24 mouse cellular contexts compared by ENCODE assay signal in the genomic region with DNA sequence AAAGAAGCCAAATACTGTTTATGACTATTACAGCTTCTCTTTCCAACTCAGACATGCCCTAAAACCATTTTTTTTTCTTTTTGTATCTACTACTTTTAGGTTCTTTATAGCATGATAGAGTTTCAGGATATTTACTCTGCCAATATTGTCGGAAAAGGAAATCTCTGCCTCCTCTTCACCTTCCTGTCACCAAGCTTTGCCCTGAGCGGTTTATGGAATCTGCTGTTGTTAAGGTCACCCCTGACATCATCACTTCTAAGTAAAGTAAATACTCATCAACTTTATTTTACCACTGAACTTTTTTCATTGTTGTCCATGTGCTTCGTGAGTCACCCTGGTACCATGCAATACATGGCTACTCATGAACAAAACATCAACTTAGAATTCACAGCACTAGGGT.
DNase-seq lines count a peak whose midpoint lies in the region; ATAC-seq and TF ChIP-seq lines count a peak whose summit lies in the region.
"Had no signal": no experiment of that assay in that cellular context is flagged by ENCODE, and none has a peak within 500 bp of the region (broad histone marks: within the 10 kb centered on the region; RNA-seq: fewer than 3 reads in every experiment).

No protein-coding gene starts in this region.

- peak overlapping the region; percentile 8; the same call in 1 of the 2 replicates for H3K27ac ChIP-seq in heart, adult 2 months
- no peak overlapping the region for H3K27ac ChIP-seq in heart, embryonic 10.5 days
- H3K27ac ChIP-seq in kidney, embryonic 14.5 days (ENCODE audit: low read depth, low read length) = no peak overlapping the region
- H3K27ac ChIP-seq in lung, embryonic 16.5 days (ENCODE audit: low read length) = no peak overlapping the region
- H3K27ac ChIP-seq: embryonic facial prominence, embryonic 12.5 days; forebrain, embryonic 12.5 days; hindbrain, postnatal 0 days; limb, embryonic 13.5 days; lung, embryonic 15.5 days; midbrain, embryonic 12.5 days; neural tube, embryonic 15.5 days; stomach, embryonic 15.5 days had no signal

- H3K27me3 ChIP-seq in heart, adult 2 months (ENCODE audit: control insufficient read depth, insufficient read depth, low read length) = no peaks in the 10 kb centered on the region
- H3K27me3 ChIP-seq in heart, embryonic 10.5 days (ENCODE audit: insufficient read depth, poor library complexity, severe bottlenecking) = no peaks in the 10 kb centered on the region
- no peaks in the 10 kb centered on the region for H3K27me3 ChIP-seq in kidney, embryonic 14.5 days (ENCODE audit: control insufficient read depth, insufficient read depth, low read length)
- no peaks in the 10 kb centered on the region for H3K27me3 ChIP-seq in lung, embryonic 16.5 days (ENCODE audit: control insufficient read depth, insufficient read depth, low read depth, low read length)
- H3K27me3 ChIP-seq in Patski = no peaks in the 10 kb centered on the region
- H3K27me3 ChIP-seq: embryonic facial prominence, embryonic 12.5 days; forebrain, embryonic 12.5 days; limb, embryonic 13.5 days; lung, embryonic 15.5 days; midbrain, embryonic 12.5 days; neural tube, embryonic 15.5 days; stomach, embryonic 15.5 days had no signal

- TF ChIP-seq EP300 in heart, adult 2 months (IDR thresholded peaks at IDR 0.05; ENCODE audit: insufficient read depth, low read depth, low read length) = no peak

- peaks cover 1% of the 10 kb centered on the region for H3K4me1 ChIP-seq in heart, adult 2 months (ENCODE audit: control insufficient read depth, insufficient read depth, low read length)
- no peaks in the 10 kb centered on the region for H3K4me1 ChIP-seq in heart, embryonic 10.5 days
- H3K4me1 ChIP-seq in kidney, embryonic 14.5 days (ENCODE audit: control insufficient read depth, insufficient read depth, low read length) = no peaks in the 10 kb centered on the region
- no peaks in the 10 kb centered on the region for H3K4me1 ChIP-seq in lung, embryonic 16.5 days (replicated peaks; ENCODE audit: control insufficient read depth, insufficient read depth, low read length)
- H3K4me1 ChIP-seq: embryonic facial prominence, embryonic 12.5 days; forebrain, embryonic 12.5 days; limb, embryonic 13.5 days; lung, embryonic 15.5 days; midbrain, embryonic 12.5 days; neural tube, embryonic 15.5 days; stomach, embryonic 15.5 days had no signal

- TF ChIP-seq CTCF in heart, adult 2 months (IDR thresholded peaks at IDR 0.05) = no peak
- TF ChIP-seq CTCF in Patski (IDR thresholded peaks at IDR 0.05) = no peak

- DNase-seq in heart, adult 2 months = no peak
- DNase-seq in heart, embryonic 10.5 days (ENCODE audit: low spot score) = no peak
- peak; percentile 12 for DNase-seq in kidney, postnatal 14 days
- DNase-seq in lung, postnatal 14 days = no peak
- no peak for DNase-seq in Patski (ENCODE audit: low read depth, low spot score)
- DNase-seq: cerebellum, adult 18-20 months; cerebellum, postnatal 14 days; gastrocnemius, postnatal 36 days; layer of hippocampus, adult 9-11 months; right cerebral cortex, adult 18-20 months; thymus, adult 2 months; thymus, postnatal 4 days had no signal

- intact Hi-C loops in heart, adult 2 months (cut with DNase I) = loop anchor here (5.0 kb wide), 3 partner anchors 38 to 147 kb away; no protein-coding TSS in a partner anchor

- POLR2A ChIA-PET in Patski (lab: Charles Lee) = no interaction called here

- 35% methylated on average over 3 of the region's 3 CpGs for WGBS in heart, adult 2 months
- WGBS in heart, embryonic 10.5 days = 75% methylated on average over 3 of the region's 3 CpGs
- 48% methylated on average over 3 of the region's 3 CpGs for WGBS in kidney, embryonic 14.5 days
- 51% methylated on average over 3 of the region's 3 CpGs for WGBS in lung, embryonic 16.5 days

- ATAC-seq in kidney, embryonic 14.5 days (ENCODE audit: low FRiP score, low TSS enrichment) = no peak
- ATAC-seq in lung, embryonic 16.5 days (ENCODE audit: low read depth) = peak; percentile 47; the same call in 1 of the 2 replicates
- peak; percentile 31 for ATAC-seq in Patski
- ATAC-seq: hindbrain, postnatal 0 days; intestine, embryonic 16.5 days had no signal

- in situ Hi-C loops in Patski (cut with MboI; ENCODE audit: low pct_unique_long_range_greater_than_20kb) = no loop called here

- H3K9ac ChIP-seq in heart, adult 2 months (ENCODE audit: low read depth, low read length) = no peak overlapping the region
- H3K9ac ChIP-seq in kidney, embryonic 14.5 days (ENCODE audit: low read depth, low read length) = no peak overlapping the region
- H3K9ac ChIP-seq in lung, embryonic 16.5 days (ENCODE audit: low read length) = no peak overlapping the region
- H3K9ac ChIP-seq: embryonic facial prominence, embryonic 12.5 days; forebrain, embryonic 12.5 days; limb, embryonic 13.5 days; lung, embryonic 15.5 days; midbrain, embryonic 12.5 days; neural tube, embryonic 15.5 days; stomach, embryonic 15.5 days had no signal

- no peaks in the 10 kb centered on the region for H3K9me3 ChIP-seq in heart, embryonic 10.5 days
- no peaks in the 10 kb centered on the region for H3K9me3 ChIP-seq in kidney, embryonic 14.5 days (ENCODE audit: control insufficient read depth, low read length)
- H3K9me3 ChIP-seq in lung, embryonic 16.5 days (ENCODE audit: control insufficient read depth, low read length) = no peaks in the 10 kb centered on the region
- H3K9me3 ChIP-seq: embryonic facial prominence, embryonic 12.5 days; forebrain, embryonic 12.5 days; limb, embryonic 13.5 days; lung, embryonic 15.5 days; midbrain, embryonic 12.5 days; neural tube, embryonic 15.5 days; stomach, embryonic 15.5 days had no signal

- H3K4me2 ChIP-seq in kidney, embryonic 14.5 days (replicated peaks; ENCODE audit: low read depth, low read length) = no peak overlapping the region
- H3K4me2 ChIP-seq in lung, embryonic 16.5 days (ENCODE audit: low read depth, low read length) = no peak overlapping the region
- H3K4me2 ChIP-seq: embryonic facial prominence, embryonic 12.5 days; forebrain, embryonic 12.5 days; limb, embryonic 13.5 days; lung, embryonic 15.5 days; midbrain, embryonic 12.5 days; neural tube, embryonic 15.5 days; stomach, embryonic 15.5 days had no signal

- TF ChIP-seq POLR2A in heart, adult 2 months (IDR thresholded peaks at IDR 0.05; ENCODE audit: insufficient read depth, low read depth, low read length) = no peak

- peaks cover 9% of the 10 kb centered on the region for H3K36me3 ChIP-seq in heart, adult 2 months (ENCODE audit: control insufficient read depth, insufficient read depth, low read length)
- no peaks in the 10 kb centered on the region for H3K36me3 ChIP-seq in heart, embryonic 10.5 days
- H3K36me3 ChIP-seq in kidney, embryonic 14.5 days (ENCODE audit: control insufficient read depth, insufficient read depth, low read length) = no peaks in the 10 kb centered on the region
- no peaks in the 10 kb centered on the region for H3K36me3 ChIP-seq in lung, embryonic 16.5 days (ENCODE audit: control insufficient read depth, insufficient read depth, low read length)
- H3K36me3 ChIP-seq: embryonic facial prominence, embryonic 12.5 days; forebrain, embryonic 12.5 days; limb, embryonic 13.5 days; lung, embryonic 15.5 days; midbrain, embryonic 12.5 days; neural tube, embryonic 15.5 days; stomach, embryonic 15.5 days had no signal

- no peak overlapping the region for H3K4me3 ChIP-seq in heart, adult 2 months
- H3K4me3 ChIP-seq in heart, embryonic 10.5 days = no peak overlapping the region
- H3K4me3 ChIP-seq in kidney, embryonic 14.5 days (ENCODE audit: low read length) = no peak overlapping the region
- no peak overlapping the region for H3K4me3 ChIP-seq in lung, embryonic 16.5 days (ENCODE audit: low read length)
- H3K4me3 ChIP-seq: embryonic facial prominence, embryonic 12.5 days; erythroblast, embryonic 14.5 days; forebrain, embryonic 12.5 days; limb, embryonic 13.5 days; lung, embryonic 15.5 days; midbrain, embryonic 12.5 days; neural tube, embryonic 15.5 days; stomach, embryonic 15.5 days had no signal

- CTCF ChIA-PET in Patski (lab: Charles Lee) = interaction anchor here (0.7 kb wide), 1 partner anchor 174 kb away, joined by 3 read pairs; no protein-coding TSS in a partner anchor

- no peaks in the 10 kb centered on the region for H3K79me2 ChIP-seq in heart, adult 2 months (replicated peaks; ENCODE audit: control insufficient read depth, insufficient read depth, low read length)
